Mouse (Mus musculus) testis, adult 2 months (tissue): ENCODE results near the gene Hlf.

ENCODE experiments used
- CTCF ChIP-seq: fragments of 200-500 bp; IDR thresholded peaks from 2 replicates; pipeline ENCODE4 v1.5.1; 2012; ENCODE audit warnings: low read depth, mild to moderate bottlenecking, inconsistent platforms, low read length, moderate library complexity; ENCODE audit not compliant: control insufficient read depth, insufficient read depth, insufficient replicate concordance
- POLR2A ChIP-seq: fragments of 200-500 bp; IDR thresholded peaks from 2 replicates; pipeline ENCODE4 v1.6.1; 2012; ENCODE audit warnings: low read depth, mild to moderate bottlenecking, inconsistent platforms, low read length, moderate library complexity; ENCODE audit not compliant: control insufficient read depth

- no peak for TF ChIP-seq CTCF
- no peak for TF ChIP-seq POLR2A
Observed at GRCm38 (mm10) chr11:90356036-90356435, 34.7 kb downstream of the Hlf start.
